Mouse (Mus musculus) Muller cell, postnatal 12 days (primary cell): Measurements from ENCODE around the gene Tppp3.

ENCODE experiments used
- DNase-seq: peaks from one replicate; pipeline ENCODE4 v3.0.0-alpha.2; 2015; ENCODE audit errors: inconsistent ontology term

Tppp3 gene

GRCm38 (mm10) chr8:105467396-105467985 lies 3.8 kb downstream of the Tppp3 start:
- DNase-seq = no peak

DNA sequence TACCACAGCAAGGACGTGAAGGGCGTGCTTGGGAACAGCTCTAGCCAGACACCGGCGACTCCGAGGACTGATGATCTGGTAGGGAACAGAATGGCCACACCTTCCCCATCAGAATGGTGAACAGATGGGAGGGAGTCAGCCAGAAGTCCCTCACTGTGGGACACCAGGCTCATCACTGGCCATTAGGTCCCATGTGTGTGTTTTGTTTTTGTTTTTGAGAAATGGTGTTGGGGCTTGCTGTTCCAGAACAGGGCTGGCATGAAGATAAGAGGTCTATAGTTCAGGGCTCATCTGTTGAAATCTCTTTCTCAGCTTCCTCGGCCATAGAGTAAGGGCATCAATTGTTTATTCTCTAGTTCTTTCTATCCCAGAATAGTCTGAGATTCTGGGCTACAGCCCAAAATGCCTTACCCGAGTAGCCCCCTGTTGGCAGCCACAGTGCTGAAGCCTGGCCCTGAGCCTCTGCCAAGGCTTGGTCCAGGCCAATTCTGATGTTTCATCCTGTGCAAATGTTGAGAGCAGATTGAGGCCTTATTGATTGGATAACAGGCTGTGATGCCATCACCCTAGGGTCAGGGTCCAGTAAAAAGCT lies 4.5 kb downstream of the Tppp3 start:
- DNase-seq = peak; percentile 90

DNA sequence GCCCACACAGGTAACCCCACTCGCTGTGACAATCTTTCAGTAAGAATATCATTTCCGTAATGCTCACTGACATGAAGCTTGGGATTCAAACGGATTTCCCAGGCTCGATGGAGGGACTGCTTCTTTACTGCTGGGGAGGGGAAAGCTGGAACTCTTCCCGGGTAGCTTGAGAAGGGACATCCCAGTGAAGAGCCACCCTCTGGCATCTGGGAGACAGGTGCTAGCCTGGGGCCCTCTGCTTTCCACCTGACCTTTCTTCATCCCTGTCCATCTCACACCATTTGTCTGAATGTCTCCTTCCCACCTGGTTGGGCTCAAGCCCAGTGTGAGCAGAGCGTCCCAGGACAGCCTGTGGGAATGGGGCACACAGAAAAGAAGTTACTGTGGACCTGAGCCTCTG lies 5.1 kb downstream of the Tppp3 start:
- DNase-seq = no peak

GRCm38 (mm10) chr8:105464595-105464994 lies 6.7 kb downstream of the Tppp3 start:
- no peak for DNase-seq

DNA sequence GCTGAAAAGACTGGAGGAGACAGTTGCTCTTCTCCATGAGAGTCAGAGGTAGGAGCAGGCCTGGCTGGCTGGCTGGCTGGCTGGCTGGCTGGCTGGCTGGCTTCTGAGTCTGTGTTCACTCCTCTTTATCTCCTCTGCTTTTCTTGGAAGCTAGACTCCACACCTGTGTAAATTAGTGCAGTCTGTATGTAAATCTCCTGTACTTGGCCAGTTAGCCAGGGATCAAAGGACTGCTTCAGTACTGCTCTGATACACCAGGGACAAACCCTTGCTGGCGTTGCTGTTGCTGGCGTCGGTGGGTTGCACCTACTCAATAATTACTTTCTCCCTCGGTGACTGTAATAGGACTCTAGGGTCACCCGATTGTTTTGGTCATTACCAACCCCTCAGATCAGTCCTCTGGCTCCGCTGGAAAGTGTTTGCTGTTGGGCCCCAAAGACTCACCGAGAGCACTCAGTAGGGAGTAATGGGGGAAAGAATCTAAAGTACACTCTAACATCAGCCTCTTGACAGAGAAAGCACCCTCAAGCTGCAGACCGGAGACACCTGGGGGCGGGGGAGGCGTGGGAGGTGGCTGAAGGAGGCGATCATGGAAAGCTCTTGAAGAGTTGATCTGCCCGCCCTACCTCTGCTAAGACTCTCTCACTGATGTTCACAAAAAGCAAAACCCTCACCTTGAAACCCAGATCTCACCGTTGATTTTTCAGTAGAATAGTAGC lies 10.1 kb downstream of the Tppp3 start:
- no peak for DNase-seq

DNA sequence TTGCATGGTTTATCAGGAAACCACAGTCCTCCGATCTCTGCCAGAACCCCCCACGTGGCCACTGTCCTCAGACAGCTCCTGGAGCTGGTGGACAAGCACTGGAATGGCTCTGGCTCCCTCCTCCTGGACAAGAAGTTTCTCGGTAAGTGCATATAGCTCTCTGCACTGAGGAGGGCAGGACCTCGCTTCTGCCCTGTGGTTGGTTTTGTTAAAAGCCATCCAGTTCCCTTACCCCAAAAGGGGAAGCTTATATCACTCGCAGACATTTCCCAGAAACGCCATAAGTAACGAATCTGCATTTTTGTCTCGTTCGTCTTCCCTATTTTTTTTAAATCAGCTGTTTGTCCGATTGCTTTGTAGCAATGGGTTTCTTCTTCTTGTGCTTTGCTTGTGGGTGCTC lies 16.1 kb downstream of the Tppp3 start:
- no peak for DNase-seq

DNA sequence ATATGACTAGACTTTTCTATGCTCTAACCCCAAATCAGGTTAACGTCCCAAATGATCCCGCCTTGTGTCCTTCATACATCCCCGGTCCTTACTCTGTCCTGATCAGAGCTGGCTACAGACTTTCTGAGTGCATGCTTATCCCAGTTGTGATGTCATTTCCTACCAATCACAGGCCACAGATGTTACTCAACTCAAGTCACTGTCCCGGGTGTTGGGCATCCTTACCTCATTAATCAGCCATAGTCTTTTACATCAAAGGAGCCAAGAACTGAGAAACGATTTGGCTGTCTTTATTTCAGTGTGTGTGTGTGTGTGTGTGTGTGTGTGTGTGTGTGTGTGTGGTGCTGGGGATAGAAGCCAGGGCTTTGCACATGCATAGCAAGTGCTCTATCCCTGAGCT lies 17.2 kb downstream of the Tppp3 start:
- peak; percentile 52 for DNase-seq

DNA sequence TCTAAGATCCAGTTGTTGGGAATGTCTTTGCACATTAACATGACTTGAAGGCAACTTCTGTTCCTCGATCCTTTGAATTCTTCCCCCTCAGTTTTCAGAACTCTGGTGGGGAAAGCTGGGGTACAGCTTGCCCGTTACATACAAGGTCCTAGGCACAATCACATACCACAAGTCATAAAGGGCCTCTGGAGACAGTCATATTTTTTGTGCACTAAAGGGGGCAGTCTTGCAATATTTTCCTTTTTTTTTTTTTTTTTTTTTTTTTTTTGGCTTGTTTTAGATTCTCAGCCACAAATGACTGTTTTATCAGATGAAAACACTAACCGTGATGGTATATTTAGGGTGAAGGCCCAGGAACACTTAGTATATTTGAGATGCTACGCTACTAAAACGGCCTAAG lies 18.0 kb downstream of the Tppp3 start:
- DNase-seq = no peak

- no peak for DNase-seq
These were observed 19.3 kb downstream of the Tppp3 start for GRCm38 (mm10) chr8:105451903-105452603.

DNA sequence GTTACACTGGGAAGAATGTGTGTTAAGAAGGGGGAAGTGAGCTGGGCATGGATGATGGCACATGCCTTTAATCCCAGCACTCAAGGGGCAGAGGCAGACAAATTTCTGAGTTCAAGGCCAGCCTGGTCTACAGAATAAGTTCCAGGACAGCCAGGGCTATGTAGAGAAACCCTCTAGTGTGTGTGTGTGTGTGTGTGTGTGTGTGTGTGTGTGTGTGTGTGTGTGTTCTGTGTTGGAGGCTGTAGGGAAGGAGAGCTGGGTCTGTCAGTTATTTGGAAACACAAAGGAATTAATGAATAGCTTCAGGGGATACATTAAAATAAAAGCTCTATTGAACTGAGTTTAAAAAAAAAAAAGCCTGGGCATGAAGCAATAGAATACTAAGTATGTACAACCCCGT lies 20.3 kb downstream of the Tppp3 start:
- DNase-seq = no peak

GRCm38 (mm10) chr8:105448596-105448995 lies 22.7 kb downstream of the Tppp3 start:
- no peak for DNase-seq

GRCm38 (mm10) chr8:105448188-105448587 lies 23.1 kb downstream of the Tppp3 start:
- no peak for DNase-seq

GRCm38 (mm10) chr8:105446127-105446552 lies 25.2 kb downstream of the Tppp3 start:
- no peak for DNase-seq

DNA sequence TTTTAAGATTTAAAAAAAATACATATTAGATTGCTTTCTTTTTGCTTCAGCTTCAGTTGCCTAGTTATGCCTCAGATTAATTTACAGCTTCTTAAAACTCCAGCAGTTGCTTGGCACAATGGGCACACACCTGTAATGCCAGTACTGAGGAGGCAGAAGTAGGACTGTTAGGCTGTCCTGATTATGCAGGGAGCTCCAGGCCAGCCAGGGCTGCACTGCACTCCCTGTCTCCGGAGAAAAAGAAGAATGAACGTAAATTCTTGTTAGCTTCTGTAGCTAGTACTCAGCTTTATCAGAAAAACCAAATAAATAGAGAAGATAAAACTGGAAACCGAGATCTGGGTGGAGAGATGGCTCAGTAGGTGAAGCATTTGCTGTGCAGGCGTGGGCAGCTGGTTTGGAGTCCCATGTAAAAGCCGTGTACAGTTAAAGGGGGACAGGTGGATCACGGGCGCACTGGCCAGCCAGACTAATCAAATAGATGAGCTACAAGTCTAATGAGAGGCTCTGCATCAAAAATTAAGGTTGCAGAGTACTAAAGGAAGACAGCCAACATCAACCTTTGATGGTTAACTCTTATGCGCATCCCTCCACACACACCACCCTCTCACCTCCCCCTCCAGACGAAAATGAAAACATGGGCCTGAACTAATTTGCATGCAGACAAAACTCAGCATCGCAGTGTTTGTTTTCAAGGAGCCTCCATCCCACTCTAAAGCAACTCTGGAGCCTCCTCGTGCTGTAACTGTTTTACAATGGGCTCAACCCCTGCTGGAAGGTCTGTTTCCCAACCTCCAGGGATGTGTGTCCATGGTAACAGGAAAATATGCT lies 25.8 kb downstream of the Tppp3 start:
- DNase-seq = no peak

- no peak for DNase-seq
These were observed 28.7 kb downstream of the Tppp3 start for GRCm38 (mm10) chr8:105442661-105443060.

GRCm38 (mm10) chr8:105441433-105441832 lies 29.9 kb downstream of the Tppp3 start:
- no peak for DNase-seq

DNA sequence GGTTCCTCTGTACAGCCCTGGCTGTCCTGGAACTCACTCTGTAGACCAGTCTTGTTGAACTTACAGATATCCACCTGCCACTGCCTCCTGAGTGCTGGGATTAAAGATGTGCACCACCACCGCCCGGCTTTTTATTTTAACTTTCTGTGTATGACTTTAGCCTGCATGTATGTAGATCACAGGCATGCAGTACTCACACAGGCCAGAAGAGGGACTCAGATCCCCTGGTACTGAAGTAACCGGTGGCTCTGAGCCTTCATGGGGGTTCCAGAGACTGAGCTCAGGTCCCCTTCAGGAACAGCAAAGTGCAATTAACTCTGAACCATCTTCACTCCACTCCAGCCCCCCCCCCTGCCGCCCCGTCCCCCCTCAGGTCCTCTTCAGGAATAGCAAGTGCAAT lies 32.5 kb downstream of the Tppp3 start:
- DNase-seq = no peak

GRCm38 (mm10) chr8:105437078-105437748 lies 34.1 kb downstream of the Tppp3 start:
- DNase-seq = no peak

DNA sequence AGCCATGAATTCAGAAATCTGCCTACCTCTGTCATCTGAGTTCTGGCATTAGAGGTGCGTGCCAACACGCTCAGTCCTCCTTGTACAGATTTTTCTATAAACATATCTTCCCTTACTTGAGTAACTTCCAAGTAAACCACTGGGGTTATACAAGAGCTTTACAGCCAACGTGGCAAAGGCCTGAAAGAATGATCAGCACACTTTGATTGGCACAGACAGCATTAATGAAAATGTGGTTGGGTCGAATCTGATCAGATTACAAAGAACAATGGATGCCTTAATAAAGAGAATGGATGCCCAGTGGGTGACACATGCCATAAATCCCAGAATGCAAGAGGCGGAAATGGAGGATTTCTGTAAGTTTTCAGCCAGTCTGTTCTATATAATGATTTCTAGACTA lies 35.1 kb downstream of the Tppp3 start:
- peak; percentile 48 for DNase-seq

DNA sequence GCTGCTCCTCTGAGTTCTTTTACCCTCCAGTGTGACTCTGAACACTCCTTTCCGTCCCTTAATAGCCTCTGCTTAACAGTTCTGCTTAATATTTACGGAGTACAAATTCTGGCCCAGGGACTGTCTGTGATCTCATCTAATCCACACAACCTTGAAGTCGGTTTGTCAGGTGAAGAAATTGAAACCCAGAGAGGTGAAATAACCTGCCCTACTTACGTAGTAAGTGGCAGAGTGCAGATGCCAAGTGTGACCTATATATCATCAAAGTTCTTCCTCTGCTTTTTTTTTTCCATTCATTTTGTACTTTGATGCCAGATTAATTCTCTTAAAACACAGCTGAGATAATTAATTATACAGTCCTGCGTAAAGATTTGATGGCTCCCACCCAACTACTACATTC lies 37.2 kb downstream of the Tppp3 start:
- no peak for DNase-seq

GRCm38 (mm10) chr8:105433511-105433910 lies 37.8 kb downstream of the Tppp3 start:
- DNase-seq = peak; percentile 48
